Mouse (Mus musculus) adrenal gland, postnatal 0 days (tissue): Measurements from ENCODE around the gene D130043K22Rik. TPM values are rescaled to one million over a fixed set of nuclear protein-coding genes. Genes with fewer than 3 reads are reported as not detected.

Experiments used
- polyA plus RNA-seq: library from polyadenylated mRNA; unstranded; fragments of >200 nt; fragmentation: Nextera tagmentation; extraction: Ambion mirVana; gene quantifications from 2 replicates; pipeline ENCODE4 v1.2.1, GENCODE M21; 2015

The D130043K22Rik gene
- 0.40 and 1.8 TPM in 2 replicates for polyA plus RNA-seq

GRCm38 (mm10) chr13:24844983-24845955 lies at the start of gene D130043K22Rik:
Gene D130043K22Rik, plus strand, starts transcription at chr13:24845135.

GRCm38 (mm10) chr13:24801308-24801921 lies 43.5 kb upstream of the D130043K22Rik start, which contains the start of gene BC005537:
Gene BC005537, plus strand, starts transcription at chr13:24801657.

GRCm38 (mm10) chr13:24831353-24832130 lies 13.4 kb upstream of the D130043K22Rik start, which contains the start of the genes Acot13 and Tdp2:
Gene Acot13, minus strand, starts transcription at chr13:24831540.
Gene Tdp2, plus strand, starts transcription at chr13:24831679.

GRCm38 (mm10) chr13:24937108-24937838 lies 92.3 kb downstream of the D130043K22Rik start, which contains the start of gene Aldh5a1:
Gene Aldh5a1, minus strand, starts transcription at chr13:24937661.

GRCm38 (mm10) chr13:24942512-24943282 lies 97.8 kb downstream of the D130043K22Rik start, which contains the start of gene Gpld1:
Gene Gpld1, plus strand, starts transcription at chr13:24943152.

Other genes with a start within 250 kb of the D130043K22Rik start
- gene Armh2, start 103.9 kb upstream of the D130043K22Rik start, polyA plus RNA-seq = not detected in 2 replicates
- 78.2 and 81.2 TPM in 2 replicates for gene Gmnn, start 83.2 kb upstream of the D130043K22Rik start, polyA plus RNA-seq
- 14.3 and 17.0 TPM in 2 replicates for gene BC005537, start 43.5 kb upstream of the D130043K22Rik start, polyA plus RNA-seq
- gene Acot13, start 13.6 kb upstream of the D130043K22Rik start, polyA plus RNA-seq = 144 and 155 TPM in 2 replicates
- gene Tdp2, start 13.5 kb upstream of the D130043K22Rik start, polyA plus RNA-seq = 34.5 and 49.6 TPM in 2 replicates
- gene Aldh5a1, start 92.5 kb downstream of the D130043K22Rik start, polyA plus RNA-seq = 3.4 and 5.6 TPM in 2 replicates
- 1.3 and 1.6 TPM in 2 replicates for gene Gpld1, start 98.0 kb downstream of the D130043K22Rik start, polyA plus RNA-seq
- gene Mrs2, start 175.2 kb downstream of the D130043K22Rik start, polyA plus RNA-seq = 7.5 and 22.5 TPM in 2 replicates
- 0.36 and 2.1 TPM in 2 replicates for gene Dcdc2a, start 210.9 kb downstream of the D130043K22Rik start, polyA plus RNA-seq